Mouse (Mus musculus) E14TG2a.4 (cell line): ENCODE data around the gene Rb1.

ENCODE experiments used
- CTCF ChIP-seq: conservative IDR thresholded peaks from 2 replicates; pipeline ENCODE4 v1.5.1; 2014; ENCODE audit warnings: low read length
- NANOG ChIP-seq: IDR thresholded peaks from 2 replicates; pipeline ENCODE4 v1.6.1; 2014; ENCODE audit warnings: borderline replicate concordance, low read length, mixed read lengths
- POU5F1 ChIP-seq: IDR thresholded peaks from 2 replicates; pipeline ENCODE4 v1.6.1; 2014; ENCODE audit warnings: low read length, borderline replicate concordance

DNA sequence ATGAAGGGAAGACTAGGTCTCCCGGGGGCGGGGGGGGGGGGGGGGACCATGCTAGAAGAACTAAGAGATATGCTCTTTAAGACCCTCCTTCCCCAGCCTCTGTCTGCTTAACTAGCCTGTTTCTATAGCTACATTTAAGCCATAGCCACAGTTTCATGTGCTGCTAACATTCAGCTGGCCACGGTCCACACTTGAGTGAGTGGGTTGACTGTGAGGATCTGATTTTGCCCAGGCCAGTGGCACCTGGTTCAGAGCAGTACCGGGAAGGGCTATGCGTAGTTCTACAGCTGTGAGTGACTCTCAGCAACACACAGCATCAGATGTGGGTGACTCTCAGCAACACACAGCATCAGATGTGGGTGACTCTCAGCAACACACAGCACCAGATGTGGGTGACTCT lies 164.3 kb downstream of the Rb1 start:
- TF ChIP-seq CTCF (no peak), POU5F1 (no peak), NANOG (no peak)
